Mouse (Mus musculus) intestine, embryonic 14.5 days (tissue): ENCODE measurements around the gene Fanci. TPM values are rescaled to one million over a fixed set of nuclear protein-coding genes. Genes with fewer than 3 reads are reported as not detected.
A peak's percentile ranks its signal among the peaks of the same experiment; 100 is the strongest.

Experiments used
- ATAC-seq: fragments of 200-750 bp; cut with Nextera tagmentation; replicated peaks from 2 replicates; pipeline ENCODE4 v1.8.0; 2017; ENCODE audit warnings: low read depth, moderate number of reproducible peaks, moderate TSS enrichment, moderate library complexity; ENCODE audit not compliant: low FRiP score, low TSS enrichment
- DNase-seq: peaks from one replicate; pipeline ENCODE4 v3.0.0-alpha.2; 2018; ENCODE audit warnings: low spot score
- H3K27ac ChIP-seq: fragments of 300-500 bp; sonication (generic); 2 replicates; pipeline ENCODE4 v1.5.1; 2014; ENCODE audit warnings: low read depth, mild to moderate bottlenecking, control low read depth
- H3K27me3 ChIP-seq: fragments of 300-500 bp; sonication (generic); replicated peaks from 2 replicates; pipeline ENCODE4 v1.6.1; 2014; ENCODE audit warnings: low read length, control low read depth; ENCODE audit not compliant: control insufficient read depth, insufficient read depth
- H3K36me3 ChIP-seq: fragments of 300-500 bp; sonication (generic); 2 replicates; pipeline ENCODE4 v1.6.1; 2014; ENCODE audit warnings: low read length, control low read depth; ENCODE audit not compliant: control insufficient read depth, insufficient read depth
- H3K4me1 ChIP-seq: fragments of 300-500 bp; sonication (generic); replicated peaks from 2 replicates; pipeline ENCODE4 v1.6.1; 2014; ENCODE audit warnings: low read length, control low read depth, mixed read lengths; ENCODE audit not compliant: control insufficient read depth, insufficient read depth
- H3K4me2 ChIP-seq: fragments of 300-500 bp; sonication (generic); 2 replicates; pipeline ENCODE4 v1.6.1; 2014; ENCODE audit warnings: low read length
- H3K4me3 ChIP-seq: fragments of 300-500 bp; sonication (generic); 2 replicates; pipeline ENCODE4 v1.5.1; 2014; ENCODE audit warnings: low read depth, low read length, control low read depth, mixed read lengths
- H3K9ac ChIP-seq: fragments of 300-500 bp; sonication (generic); 2 replicates; pipeline ENCODE4 v1.6.1; 2014; ENCODE audit warnings: mild to moderate bottlenecking, low read length
- H3K9me3 ChIP-seq: fragments of 300-500 bp; sonication (generic); 2 replicates; pipeline ENCODE4 v1.6.1; 2016; ENCODE audit warnings: low read length, control low read depth; ENCODE audit not compliant: control insufficient read depth
- WGBS: fragments of 180-500 bp; shearing (Covaris S2); extraction: QIAGEN DNeasy Blood & Tissue Kit; methylation state at CpG from one replicate; pipeline ENCODE4 v1.1.7; 2014; 5-methylcytosine and 5-hydroxymethylcytosine counted together
- polyA plus RNA-seq: library from polyadenylated mRNA; unstranded; fragments of >200 nt; fragmentation: Nextera tagmentation; extraction: Ambion mirVana; gene quantifications from 2 replicates; pipeline ENCODE4 v1.2.1, GENCODE M21; 2014

The Fanci gene
- polyA plus RNA-seq, 1 experiment from 2014 or later = 11.7 TPM

GRCm38 (mm10) chr7:79376516-79377275 is 15.0 kb upstream of the Fanci start:
- Histone ChIP-seq H3K4me2 (no peak overlapping the region), H3K4me3 (no peak overlapping the region), H3K27me3 (no peaks in the 10 kb centered on the region), H3K4me1 (0 out of 2 replicates have a peak, but pooled peaks cover 3% of the 10 kb centered on the region), H3K36me3 (no peaks in the 10 kb centered on the region), H3K9ac (no peak overlapping the region), H3K9me3 (no peaks in the 10 kb centered on the region), H3K27ac (no peak overlapping the region)
- 82% methylated on average over 10 of the region's 10 CpGs for WGBS
- DNase-seq (no peak), ATAC-seq (no peak)

- Histone ChIP-seq H3K9me3 (no peaks in the 10 kb centered on the region), H3K9ac (no peak within 1 kb of the TSS), H3K36me3 (no peaks in the 10 kb centered on the region), H3K4me1 (no peaks in the 10 kb centered on the region; the same call in 1 of the 2 replicates), H3K4me3 (no peak within 1 kb of the TSS), H3K27ac (no peak within 1 kb of the TSS), H3K4me2 (no peak within 1 kb of the TSS), H3K27me3 (no peaks in the 10 kb centered on the region)
- no peak for ATAC-seq
- no peak for DNase-seq
- WGBS = 73% methylated on average over 16 of the region's 16 CpGs
Observed at GRCm38 (mm10) chr7:79386422-79387133, 5.2 kb upstream of the Fanci start, which contains the start of gene Rlbp1. Rlbp1 (minus strand) TSS chr7:79387048.

- DNase-seq (no peak), ATAC-seq (no peak)
- no peaks in the 10 kb centered on the region; the same call in 1 of the 2 replicates for H3K4me1 ChIP-seq
- no peak overlapping the region for H3K4me2 ChIP-seq
- no peak overlapping the region for H3K27ac ChIP-seq
- no peaks in the 10 kb centered on the region for H3K27me3 ChIP-seq
- WGBS = 83% methylated on average over 8 of the region's 8 CpGs
- no peaks in the 10 kb centered on the region for H3K36me3 ChIP-seq
- no peaks in the 10 kb centered on the region for H3K9me3 ChIP-seq
- no peak overlapping the region for H3K9ac ChIP-seq
- no peak overlapping the region for H3K4me3 ChIP-seq
Observed at GRCm38 (mm10) chr7:79387140-79387539, 4.6 kb upstream of the Fanci start.

- H3K4me1 ChIP-seq = peaks cover 3% of the 10 kb centered on the region; the same call in 1 of the 2 replicates
- H3K27ac ChIP-seq = no peak overlapping the region
- H3K4me3 ChIP-seq = no peak overlapping the region
- no peaks in the 10 kb centered on the region for H3K9me3 ChIP-seq
- no peak for ATAC-seq
- 39% methylated on average over 7 of the region's 7 CpGs for WGBS
- no peak overlapping the region for H3K9ac ChIP-seq
- H3K36me3 ChIP-seq = no peaks in the 10 kb centered on the region
- no peaks in the 10 kb centered on the region for H3K27me3 ChIP-seq
- no peak for DNase-seq
- H3K4me2 ChIP-seq = no peak overlapping the region
Observed at GRCm38 (mm10) chr7:79387991-79388390, 3.7 kb upstream of the Fanci start.

- Histone ChIP-seq H3K4me2 (no peak overlapping the region), H3K9ac (no peak overlapping the region), H3K9me3 (no peaks in the 10 kb centered on the region), H3K27ac (no peak overlapping the region), H3K36me3 (no peaks in the 10 kb centered on the region), H3K27me3 (no peaks in the 10 kb centered on the region), H3K4me3 (no peak overlapping the region), H3K4me1 (peaks cover 5% of the 10 kb centered on the region; the same call in 1 of the 2 replicates)
- no peak for ATAC-seq
- WGBS = 74% methylated on average over 7 of the region's 7 CpGs
- DNase-seq = no peak
Observed at GRCm38 (mm10) chr7:79388671-79389206, 3.0 kb upstream of the Fanci start.

- 62% methylated on average over 5 of the region's 5 CpGs for WGBS
- no peak overlapping the region for H3K27ac ChIP-seq
- no peak overlapping the region for H3K4me2 ChIP-seq
- H3K4me3 ChIP-seq = no peak overlapping the region
- ATAC-seq (no peak), DNase-seq (no peak)
- no peaks in the 10 kb centered on the region for H3K36me3 ChIP-seq
- no peaks in the 10 kb centered on the region for H3K27me3 ChIP-seq
- peaks cover 5% of the 10 kb centered on the region; the same call in 1 of the 2 replicates for H3K4me1 ChIP-seq
- H3K9me3 ChIP-seq = no peaks in the 10 kb centered on the region
- H3K9ac ChIP-seq = no peak overlapping the region
Observed at GRCm38 (mm10) chr7:79390141-79390708, 1.5 kb upstream of the Fanci start.

- Histone ChIP-seq H3K4me2 (peak overlapping the region; percentile 85), H3K27ac (peak overlapping the region; percentile 85; the same call in 1 of the 2 replicates), H3K27me3 (no peaks in the 10 kb centered on the region), H3K4me1 (peaks cover 5% of the 10 kb centered on the region; the same call in 1 of the 2 replicates), H3K9me3 (no peaks in the 10 kb centered on the region), H3K4me3 (peak overlapping the region; percentile 68), H3K9ac (peak overlapping the region; percentile 63), H3K36me3 (no peaks in the 10 kb centered on the region)
- DNase-seq (no peak), ATAC-seq (no peak)
- 0% methylated on average over 3 of the region's 3 CpGs for WGBS
Observed at GRCm38 (mm10) chr7:79391471-79391870, 258 bp upstream of the Fanci start.

- Histone ChIP-seq H3K27me3 (no peaks in the 10 kb centered on the region), H3K4me3 (peak overlapping the region; percentile 68), H3K9me3 (no peaks in the 10 kb centered on the region), H3K4me1 (0 out of 2 replicates have a peak, but pooled peaks cover 5% of the 10 kb centered on the region), H3K36me3 (no peaks in the 10 kb centered on the region), H3K9ac (peak overlapping the region; percentile 63; the same call in 1 of the 2 replicates), H3K27ac (peak overlapping the region; percentile 85; the same call in 1 of the 2 replicates), H3K4me2 (peak overlapping the region; percentile 85)
- DNase-seq = no peak
- 50% methylated on average over 9 of the region's 9 CpGs for WGBS
- no peak for ATAC-seq
Observed at GRCm38 (mm10) chr7:79392860-79393513, 1.3 kb downstream of the Fanci start.
